Mouse (Mus musculus) Muller cell, postnatal 12 days (primary cell): ENCODE measurements at regions not wholly inside any gene's neighbourhood (a gene's known extent, or its start where the extent isn't known, plus 50 kb on each side); places are given as distances from the start of the nearest gene placed in this dataset.

Source experiments
- DNase-seq: peaks from one replicate; pipeline ENCODE4 v3.0.0-alpha.2; 2015; ENCODE audit errors: inconsistent ontology term

- peak; percentile 46 for DNase-seq
These were observed 173.4 kb downstream of the Gm5426 start for GRCm38 (mm10) chr10:96309766-96310165.

GRCm38 (mm10) chr10:96325297-96325696 lies 188.9 kb downstream of the Gm5426 start:
- DNase-seq = no peak

GRCm38 (mm10) chr10:96330639-96331487 lies 194.5 kb downstream of the Gm5426 start:
- DNase-seq = no peak

- DNase-seq = no peak
These were observed 196.4 kb downstream of the Gm5426 start for GRCm38 (mm10) chr10:96332731-96333201.

- no peak for DNase-seq
These were observed 196.8 kb downstream of the Gm5426 start for GRCm38 (mm10) chr10:96333224-96333623.

- DNase-seq = no peak
These were observed 199.9 kb downstream of the Gm5426 start for GRCm38 (mm10) chr10:96336271-96336670.

GRCm38 (mm10) chr10:96337088-96337666 lies 200.8 kb downstream of the Gm5426 start:
- no peak for DNase-seq

GRCm38 (mm10) chr10:96337797-96338608 lies 201.6 kb downstream of the Gm5426 start:
- peak; percentile 45 for DNase-seq

GRCm38 (mm10) chr10:96338609-96338978 lies 202.2 kb downstream of the Gm5426 start:
- peak; percentile 39 for DNase-seq

GRCm38 (mm10) chr10:96342476-96342875 lies 206.1 kb downstream of the Gm5426 start:
- no peak for DNase-seq

GRCm38 (mm10) chr10:96343666-96344065 lies 207.3 kb downstream of the Gm5426 start:
- no peak for DNase-seq

- no peak for DNase-seq
These were observed 214.3 kb downstream of the Gm5426 start for GRCm38 (mm10) chr10:96350692-96351091.

- DNase-seq = no peak
These were observed 214.9 kb downstream of the Gm5426 start for GRCm38 (mm10) chr10:96351320-96351719.

- DNase-seq = no peak
These were observed 220.7 kb downstream of the Gm5426 start for GRCm38 (mm10) chr10:96356980-96357624.

- DNase-seq = no peak
These were observed 221.2 kb downstream of the Gm5426 start for GRCm38 (mm10) chr10:96357632-96358031.

GRCm38 (mm10) chr10:96358984-96359383 lies 222.6 kb downstream of the Gm5426 start:
- DNase-seq = no peak

GRCm38 (mm10) chr10:96362211-96362610 lies 225.8 kb downstream of the Gm5426 start:
- DNase-seq = no peak

- no peak for DNase-seq
These were observed 227.5 kb downstream of the Gm5426 start for GRCm38 (mm10) chr10:96363867-96364266.

GRCm38 (mm10) chr10:96365101-96365500 lies 228.7 kb downstream of the Gm5426 start:
- DNase-seq = no peak

GRCm38 (mm10) chr10:96366871-96367270 lies 230.5 kb downstream of the Gm5426 start:
- DNase-seq = no peak

GRCm38 (mm10) chr10:96370547-96371320 lies 234.3 kb downstream of the Gm5426 start:
- DNase-seq = no peak
